Mouse (Mus musculus): ENCODE data around the gene Espn. TPM values are rescaled to one million over a fixed set of nuclear protein-coding genes. Genes with fewer than 3 reads are reported as not detected.

The Espn gene
- polyA plus RNA-seq, 1 experiment: 0.97 TPM

DNA sequence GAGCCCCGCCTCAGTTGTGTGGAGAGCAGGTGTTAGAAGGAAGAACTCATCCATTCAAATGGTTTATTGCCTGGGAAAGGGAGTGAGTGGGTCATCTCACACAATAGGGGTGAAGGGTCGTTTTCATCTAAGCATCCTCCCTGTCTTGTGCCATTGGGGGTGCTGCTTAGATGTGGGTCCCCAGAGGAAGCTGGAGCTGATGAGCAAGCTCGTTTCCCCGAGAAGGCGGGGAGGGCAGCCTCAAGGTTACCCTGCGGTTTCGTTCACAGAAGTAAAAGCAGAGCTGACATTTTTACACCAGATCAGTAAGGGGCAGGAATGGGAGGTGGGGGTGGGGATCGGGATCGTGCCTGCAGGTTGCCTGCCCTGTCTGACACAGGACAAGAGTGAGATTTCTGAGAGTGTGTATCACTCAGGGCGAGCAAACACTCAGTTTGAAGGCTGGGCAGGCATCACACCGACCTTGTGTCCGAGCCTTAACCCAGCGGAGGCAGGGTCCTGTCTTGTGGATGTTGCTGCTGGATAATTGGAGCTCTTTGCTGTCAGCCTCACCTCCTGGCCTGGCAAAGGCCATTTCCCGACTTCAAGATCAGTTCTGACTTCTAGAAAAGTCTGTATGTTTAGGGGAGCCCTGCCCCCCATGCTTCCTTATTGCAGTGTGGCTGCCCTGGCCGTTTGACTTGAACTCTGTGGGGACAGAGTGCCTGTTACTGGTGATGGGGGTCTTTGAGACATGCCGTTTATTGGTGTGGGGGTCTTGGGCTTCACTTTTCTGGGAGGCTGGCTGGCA, 26.9 kb upstream of the Espn start:
- H3K27ac ChIP-seq (ENCODE audit: insufficient read depth, low read depth, low read length): no peak overlapping the region
- TF ChIP-seq POLR2A (IDR thresholded peaks at IDR 0.05; ENCODE audit: borderline replicate concordance, low read depth, low read length): no peak
- no peak for TF ChIP-seq CTCF (IDR thresholded peaks at IDR 0.05; ENCODE audit: low read depth, low read length)

DNA sequence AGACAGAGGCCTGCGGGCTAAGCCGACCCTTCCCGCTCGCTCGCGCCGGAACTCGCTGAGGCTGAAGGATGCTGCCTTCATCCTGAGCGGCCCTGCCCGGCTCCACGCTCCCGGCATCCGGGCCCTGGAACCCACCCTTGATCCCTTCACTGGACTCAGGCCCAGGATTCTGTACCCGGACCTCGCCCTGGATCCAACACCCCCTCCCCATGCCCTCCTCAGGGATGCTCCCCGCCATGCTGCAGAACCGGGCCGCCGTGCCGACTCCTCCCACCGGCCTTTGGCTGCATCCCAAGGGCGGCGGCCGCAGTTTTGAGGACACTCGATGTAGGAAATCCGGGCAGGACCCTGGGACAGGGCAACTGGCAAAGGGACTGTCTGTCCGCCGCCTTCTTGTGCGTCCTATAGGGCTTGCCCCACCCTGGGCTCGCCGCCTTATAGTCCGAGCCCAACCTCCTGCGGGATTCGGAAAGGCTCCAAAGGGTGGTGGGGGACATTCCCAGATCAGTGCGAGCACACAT, 26.2 kb upstream of the Espn start:
- peaks cover 14% of the 10 kb centered on the region for H3K4me1 ChIP-seq (ENCODE audit: control insufficient read depth, insufficient read depth, low read length)
- H3K27ac ChIP-seq (ENCODE audit: insufficient read depth, low read depth, low read length): 0 out of 2 replicates have a peak overlapping the region, but pooled peaks have one; percentile 4
- H3K4me3 ChIP-seq (ENCODE audit: insufficient read depth, low read length): peak overlapping the region; percentile 76
- TF ChIP-seq POLR2A (IDR thresholded peaks at IDR 0.05; ENCODE audit: borderline replicate concordance, low read depth, low read length): no peak
- TF ChIP-seq CTCF (IDR thresholded peaks at IDR 0.05; ENCODE audit: low read depth, low read length): no peak

More for the DNA sequence above, 26.9 kb upstream of the Espn start:
- Histone ChIP-seq H3K4me3 (ENCODE audit: insufficient read depth, low read length) (peak overlapping the region; percentile 76), H3K4me1 (ENCODE audit: control insufficient read depth, insufficient read depth, low read length) (peaks cover 14% of the 10 kb centered on the region)

DNA sequence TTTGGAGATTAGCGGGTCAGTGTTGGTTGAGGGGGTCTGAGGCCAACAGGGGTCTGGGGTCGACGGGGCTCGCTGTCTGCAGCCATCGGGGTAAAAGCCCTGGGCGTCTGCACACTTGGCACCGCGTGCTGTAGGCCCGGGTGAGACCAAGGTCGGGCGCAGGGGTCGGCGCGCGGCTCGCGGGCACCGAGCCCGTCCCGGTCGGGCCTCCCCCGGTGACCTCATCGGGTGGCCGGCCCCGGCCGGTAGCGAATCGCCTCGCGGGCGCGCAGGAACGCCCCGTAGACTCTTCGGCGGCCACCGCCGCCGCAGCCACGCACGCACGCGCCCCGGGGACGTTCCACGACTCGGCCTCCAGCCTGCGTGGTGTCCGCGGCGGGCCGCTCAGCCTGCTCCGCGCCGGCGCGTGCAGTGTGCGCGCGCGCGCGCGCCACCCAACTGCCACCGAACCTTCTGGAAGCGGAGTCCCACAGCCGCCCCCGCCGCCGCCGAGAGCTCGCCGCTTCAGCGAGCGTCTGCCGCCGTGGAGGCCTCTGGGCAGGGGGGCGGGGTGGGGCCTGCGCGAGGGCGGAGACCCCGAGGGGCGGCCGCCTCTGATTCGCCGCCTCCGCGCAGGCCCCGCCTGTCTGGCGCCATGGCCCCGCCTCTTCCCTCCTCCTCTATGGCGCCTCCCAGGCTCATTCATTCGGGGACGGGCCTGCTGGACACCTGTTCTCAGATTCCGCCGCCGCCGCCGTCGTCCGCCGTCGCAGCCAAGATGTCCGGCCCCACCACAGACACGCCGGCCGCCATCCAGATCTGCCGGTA, 25.6 kb upstream of the Espn start, which contains the start of gene Acot7:
Gene Acot7, plus strand, starts transcription at position 598 of the 807 bp plus-strand sequence.
- H3K27ac ChIP-seq (ENCODE audit: insufficient read depth, low read depth, low read length): peak within 1 kb of the TSS; percentile 65
- H3K4me3 ChIP-seq (ENCODE audit: insufficient read depth, low read length): peak within 1 kb of the TSS; percentile 76
- TF ChIP-seq POLR2A (IDR thresholded peaks at IDR 0.05; ENCODE audit: borderline replicate concordance, low read depth, low read length): no peak; the same call in 1 of the 2 replicates
- no peak for TF ChIP-seq CTCF (IDR thresholded peaks at IDR 0.05; ENCODE audit: low read depth, low read length)
- peaks cover 14% of the 10 kb centered on the region for H3K4me1 ChIP-seq (ENCODE audit: control insufficient read depth, insufficient read depth, low read length)

DNA sequence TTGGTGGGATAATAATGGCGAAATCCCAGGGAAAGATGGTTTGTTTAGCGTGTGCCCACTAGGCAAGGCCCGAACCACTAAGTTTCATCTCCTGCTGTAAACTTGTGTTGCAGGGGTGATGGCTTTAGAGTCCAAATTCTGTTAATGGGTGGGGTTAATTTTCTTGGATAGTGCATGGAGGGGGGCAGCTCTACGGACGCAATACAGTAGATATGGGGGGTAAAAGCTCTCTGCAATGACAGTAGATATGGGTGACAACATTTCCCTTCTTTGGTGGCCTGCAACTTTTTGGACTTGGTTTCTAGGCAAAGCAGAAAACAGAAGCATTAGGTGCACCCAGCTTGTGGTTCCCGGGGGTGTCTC, 25.0 kb upstream of the Espn start:
- Histone ChIP-seq H3K4me3 (ENCODE audit: insufficient read depth, low read length) (peak overlapping the region; percentile 72), H3K27ac (ENCODE audit: insufficient read depth, low read depth, low read length) (peak overlapping the region; percentile 65), H3K4me1 (ENCODE audit: control insufficient read depth, insufficient read depth, low read length) (peaks cover 14% of the 10 kb centered on the region)
- no peak for TF ChIP-seq CTCF (IDR thresholded peaks at IDR 0.05; ENCODE audit: low read depth, low read length)
- TF ChIP-seq POLR2A (IDR thresholded peaks at IDR 0.05; ENCODE audit: borderline replicate concordance, low read depth, low read length): no peak

DNA sequence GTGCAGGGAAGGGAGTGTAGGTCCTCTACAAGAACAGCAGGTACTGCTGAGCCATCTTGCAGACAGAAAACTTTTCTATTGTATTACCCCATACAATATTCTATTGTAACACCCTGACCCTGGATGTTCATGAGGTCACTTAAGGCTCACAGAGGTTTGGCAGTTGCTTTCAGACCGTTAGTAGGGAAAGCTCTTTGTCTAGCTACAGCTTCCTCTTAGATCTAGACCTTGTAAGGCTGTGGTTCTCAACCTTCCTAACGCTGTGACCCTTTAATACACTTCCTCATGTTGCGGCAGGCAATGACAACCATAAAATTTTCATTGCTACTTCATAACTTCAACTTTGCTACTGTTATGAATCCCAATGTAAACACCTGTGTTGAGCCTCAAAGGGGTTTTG, 24.5 kb upstream of the Espn start:
- Histone ChIP-seq H3K27ac (ENCODE audit: insufficient read depth, low read depth, low read length) (peak overlapping the region; percentile 5; the same call in 1 of the 2 replicates), H3K4me3 (ENCODE audit: insufficient read depth, low read length) (no peak overlapping the region), H3K4me1 (ENCODE audit: control insufficient read depth, insufficient read depth, low read length) (peaks cover 14% of the 10 kb centered on the region)
- TF ChIP-seq POLR2A (IDR thresholded peaks at IDR 0.05; ENCODE audit: borderline replicate concordance, low read depth, low read length) (no peak), CTCF (IDR thresholded peaks at IDR 0.05; ENCODE audit: low read depth, low read length) (no peak)

DNA sequence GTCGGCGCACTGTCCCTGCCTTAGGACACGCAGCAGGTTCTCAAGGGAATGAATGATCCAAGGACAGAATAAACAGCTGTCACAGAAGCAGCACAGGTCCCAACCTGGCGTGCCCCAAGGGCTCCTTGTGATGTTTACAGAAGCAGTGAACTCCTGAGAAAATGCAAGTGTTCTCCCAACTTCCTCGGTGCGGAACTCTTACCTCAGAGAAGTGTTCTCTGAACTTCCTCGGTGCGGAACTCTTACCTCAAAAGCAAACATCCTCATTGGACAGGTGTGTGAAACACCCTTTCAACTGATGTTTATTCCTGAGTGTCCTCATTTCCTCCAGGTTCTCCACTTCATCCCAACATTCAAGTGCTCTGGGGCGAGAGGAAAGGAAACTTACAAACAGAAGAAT, 21.8 kb upstream of the Espn start:
- H3K4me1 ChIP-seq (ENCODE audit: control insufficient read depth, insufficient read depth, low read length): peaks cover 8% of the 10 kb centered on the region
- no peak overlapping the region for H3K4me3 ChIP-seq (ENCODE audit: insufficient read depth, low read length)
- TF ChIP-seq CTCF (IDR thresholded peaks at IDR 0.05; ENCODE audit: low read depth, low read length): no peak
- no peak for TF ChIP-seq POLR2A (IDR thresholded peaks at IDR 0.05; ENCODE audit: borderline replicate concordance, low read depth, low read length)
- H3K27ac ChIP-seq (ENCODE audit: insufficient read depth, low read depth, low read length): no peak overlapping the region

DNA sequence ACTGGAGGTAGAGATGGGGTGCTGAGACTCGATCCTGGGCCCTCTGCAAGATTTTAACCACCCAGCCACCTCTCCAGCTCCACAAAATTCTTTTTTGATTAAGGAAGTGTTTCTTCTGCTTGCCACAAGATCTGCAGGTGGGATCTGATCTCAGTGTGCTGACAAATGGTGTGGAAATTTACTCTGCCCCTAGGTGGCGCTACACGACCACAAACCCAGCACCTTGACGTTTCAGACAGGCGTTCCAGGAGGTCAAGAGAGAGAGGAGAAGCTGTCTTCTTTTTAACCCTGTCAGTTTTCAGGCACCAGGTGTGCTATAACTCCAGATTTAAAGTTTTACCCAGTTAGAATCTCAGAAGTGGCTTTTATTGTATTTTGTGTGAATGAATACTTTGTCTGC, 20.9 kb upstream of the Espn start:
- TF ChIP-seq POLR2A (IDR thresholded peaks at IDR 0.05; ENCODE audit: borderline replicate concordance, low read depth, low read length): no peak
- TF ChIP-seq CTCF (IDR thresholded peaks at IDR 0.05; ENCODE audit: low read depth, low read length): peak; percentile 67
- H3K4me3 ChIP-seq (ENCODE audit: insufficient read depth, low read length): no peak overlapping the region
- peaks cover 8% of the 10 kb centered on the region for H3K4me1 ChIP-seq (ENCODE audit: control insufficient read depth, insufficient read depth, low read length)

DNA sequence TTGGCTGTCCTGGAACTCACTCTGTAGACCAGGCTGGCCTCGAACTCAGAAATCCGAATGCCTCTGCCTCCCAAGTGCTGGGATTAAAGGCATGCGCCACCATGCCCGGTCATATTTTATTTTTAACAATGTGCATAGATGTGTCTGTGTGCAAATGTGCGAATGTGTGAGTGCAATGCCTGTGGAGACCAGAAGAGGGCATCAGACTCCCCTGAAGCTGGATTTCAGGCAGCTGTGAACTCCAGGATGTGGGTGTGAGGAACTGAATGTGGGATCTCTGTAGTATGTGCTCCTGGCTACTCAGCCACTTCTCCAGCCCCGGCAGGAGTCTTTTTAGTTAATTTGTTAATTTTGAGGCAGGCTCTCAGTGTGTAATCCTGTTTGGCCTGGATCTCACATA, 19.4 kb upstream of the Espn start:
- H3K4me1 ChIP-seq (ENCODE audit: control insufficient read depth, insufficient read depth, low read length): peaks cover 5% of the 10 kb centered on the region
- TF ChIP-seq POLR2A (IDR thresholded peaks at IDR 0.05; ENCODE audit: borderline replicate concordance, low read depth, low read length) (no peak), CTCF (IDR thresholded peaks at IDR 0.05; ENCODE audit: low read depth, low read length) (peak; percentile 26; the same call in 1 of the 2 replicates)
- H3K27ac ChIP-seq (ENCODE audit: insufficient read depth, low read depth, low read length): no peak overlapping the region
- H3K4me3 ChIP-seq (ENCODE audit: insufficient read depth, low read length): no peak overlapping the region

More for the DNA sequence above, 20.9 kb upstream of the Espn start:
- no peak overlapping the region for H3K27ac ChIP-seq (ENCODE audit: insufficient read depth, low read depth, low read length)

DNA sequence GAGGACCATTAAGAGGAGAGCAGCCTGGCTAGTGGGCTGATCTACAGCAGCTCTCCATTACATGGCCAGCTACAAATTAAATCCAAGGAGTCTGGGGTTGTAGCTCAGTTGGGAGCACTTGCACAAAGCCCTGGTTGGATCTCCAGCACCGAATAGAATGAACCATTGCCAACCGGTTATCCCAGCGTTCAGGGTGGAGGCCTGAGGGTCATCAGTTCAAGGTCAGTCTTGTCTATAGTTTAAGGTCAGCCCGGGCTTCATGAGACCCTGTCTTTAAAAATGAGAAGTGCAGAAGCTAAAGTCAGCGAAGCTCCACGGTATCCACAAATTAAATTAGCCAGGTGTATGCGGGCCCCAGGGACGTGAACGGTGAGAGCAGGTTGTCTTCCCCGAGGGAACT, 18.1 kb upstream of the Espn start:
- TF ChIP-seq POLR2A (IDR thresholded peaks at IDR 0.05; ENCODE audit: borderline replicate concordance, low read depth, low read length) (no peak), CTCF (IDR thresholded peaks at IDR 0.05; ENCODE audit: low read depth, low read length) (no peak)
- Histone ChIP-seq H3K4me1 (ENCODE audit: control insufficient read depth, insufficient read depth, low read length) (no peaks in the 10 kb centered on the region), H3K4me3 (ENCODE audit: insufficient read depth, low read length) (no peak overlapping the region), H3K27ac (ENCODE audit: insufficient read depth, low read depth, low read length) (no peak overlapping the region)

Measured in bone marrow macrophage, adult 2 months (primary cell).